Mouse (Mus musculus): ENCODE measurements around the gene Spem1.

Spem1 gene

GRCm38 (mm10) chr11:69836703-69837576 lies 15.0 kb upstream of the Spem1 start:
- peak; percentile 62 for DNase-seq (ENCODE audit: low spot score)

GRCm38 (mm10) chr11:69835966-69836335 lies 14.0 kb upstream of the Spem1 start:
- peak; percentile 18 for DNase-seq (ENCODE audit: low spot score)

- peak; percentile 76 for DNase-seq (ENCODE audit: low spot score)
Observed at GRCm38 (mm10) chr11:69835326-69835965, 13.5 kb upstream of the Spem1 start.

- DNase-seq (ENCODE audit: low spot score): peak; percentile 35
Observed at GRCm38 (mm10) chr11:69834001-69834549, 12.1 kb upstream of the Spem1 start.

DNA sequence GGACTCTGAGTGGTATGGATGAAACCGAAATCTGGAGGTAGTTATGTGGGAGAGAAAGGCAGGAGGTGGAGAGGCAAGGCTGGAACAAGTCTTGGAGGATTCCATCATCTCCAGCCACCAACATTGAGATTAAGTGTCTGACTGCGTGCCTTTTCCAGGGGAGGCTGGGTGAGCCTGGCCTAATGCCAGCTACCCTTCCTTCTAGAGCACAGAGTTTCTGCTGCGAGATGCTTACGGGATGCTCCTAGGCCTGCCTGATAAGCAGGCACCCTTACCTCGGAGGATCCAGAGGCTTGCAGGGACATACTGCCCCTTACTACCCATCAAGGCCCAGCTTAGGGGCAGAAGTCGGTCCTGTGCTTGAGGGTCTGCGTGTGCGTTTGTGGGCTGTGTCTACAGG lies 11.6 kb upstream of the Spem1 start:
- DNase-seq (ENCODE audit: low spot score): no peak

DNA sequence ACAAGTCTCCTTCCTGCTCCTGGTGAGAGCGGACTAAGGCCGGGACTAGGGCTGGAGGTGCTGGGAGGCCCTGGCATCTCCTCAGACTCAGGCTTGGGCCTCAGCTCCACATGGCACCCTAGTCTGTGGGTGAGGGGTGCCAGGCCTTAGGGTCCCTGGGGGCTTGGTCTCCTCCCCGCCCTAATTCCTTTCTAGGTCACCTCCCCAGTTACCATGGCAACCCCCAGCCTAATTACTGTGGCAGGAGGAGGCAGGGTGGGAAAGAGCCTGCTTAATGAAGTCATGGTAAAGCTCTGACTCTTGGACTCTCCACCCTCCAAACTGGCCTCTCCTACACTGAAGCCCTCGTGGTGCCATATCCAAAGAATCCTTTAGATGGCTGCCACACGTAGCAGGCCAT lies 6.9 kb upstream of the Spem1 start:
- no peak for DNase-seq (ENCODE audit: low spot score)

DNA sequence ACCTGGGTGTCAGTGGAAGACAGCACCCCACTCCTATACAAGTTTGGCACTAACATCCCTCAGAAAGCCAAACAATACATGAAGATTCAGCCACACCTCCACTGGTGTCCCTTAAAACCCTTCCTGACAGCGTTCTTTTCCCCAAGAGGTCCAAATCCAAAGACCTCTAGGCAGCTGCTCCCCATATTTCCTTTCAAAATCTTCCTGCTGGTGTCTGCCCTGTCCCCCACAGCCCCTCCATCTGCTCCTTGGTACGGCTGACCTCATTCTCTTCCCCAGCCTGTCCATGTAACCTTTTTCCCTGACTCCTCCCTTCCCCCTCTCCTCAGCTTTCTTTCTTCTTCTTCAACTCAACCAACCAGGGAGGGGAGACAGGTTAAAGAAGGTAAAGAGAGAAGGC lies 1.5 kb upstream of the Spem1 start:
- no peak for DNase-seq (ENCODE audit: low spot score)

DNA sequence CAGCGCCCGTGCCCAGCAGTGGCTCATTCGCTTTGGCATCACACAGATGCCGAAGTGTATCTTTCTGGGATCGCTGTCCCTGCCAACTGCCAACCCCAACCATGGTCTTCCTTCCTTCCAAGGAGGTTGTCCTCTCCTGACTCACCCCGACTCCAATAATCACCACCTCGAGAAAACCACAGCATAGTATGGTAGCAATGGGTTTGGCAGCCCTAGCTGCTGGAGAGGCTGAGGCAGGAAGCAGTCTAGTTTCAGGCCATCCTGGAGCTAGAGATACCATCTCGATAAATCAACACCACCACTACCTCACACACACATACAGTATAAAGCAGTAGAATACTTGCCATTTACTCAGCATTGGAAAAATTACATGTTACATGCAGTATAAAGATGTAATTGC lies 3.1 kb downstream of the Spem1 start:
- DNase-seq (ENCODE audit: low spot score): no peak

DNA sequence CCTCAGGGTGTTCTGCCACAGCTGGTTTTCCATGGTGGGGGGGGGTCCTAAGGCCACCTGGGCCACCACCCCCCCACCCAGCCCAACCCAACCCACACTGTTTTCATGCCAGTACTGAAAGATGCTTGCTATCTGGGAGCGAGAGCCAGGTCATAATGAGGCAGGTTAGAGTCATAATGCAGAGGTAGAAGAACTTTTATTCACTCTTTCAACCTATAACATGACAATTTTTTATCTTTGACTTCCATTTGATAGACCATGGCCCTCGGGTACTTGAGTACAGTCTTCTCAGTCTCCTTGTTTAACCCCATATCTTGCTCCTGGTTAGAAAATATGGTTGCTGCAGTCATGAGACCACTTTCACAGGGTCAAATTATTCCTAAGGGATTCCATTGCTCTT lies 3.6 kb downstream of the Spem1 start, which contains the start of gene Spem2:
Gene Spem2 (minus strand): TSS at position 101 of the 400 bp plus-strand sequence.
- DNase-seq (ENCODE audit: low spot score): no peak

- no peak for DNase-seq (ENCODE audit: low spot score)
Observed at GRCm38 (mm10) chr11:69816520-69816919, 5.5 kb downstream of the Spem1 start.

DNA sequence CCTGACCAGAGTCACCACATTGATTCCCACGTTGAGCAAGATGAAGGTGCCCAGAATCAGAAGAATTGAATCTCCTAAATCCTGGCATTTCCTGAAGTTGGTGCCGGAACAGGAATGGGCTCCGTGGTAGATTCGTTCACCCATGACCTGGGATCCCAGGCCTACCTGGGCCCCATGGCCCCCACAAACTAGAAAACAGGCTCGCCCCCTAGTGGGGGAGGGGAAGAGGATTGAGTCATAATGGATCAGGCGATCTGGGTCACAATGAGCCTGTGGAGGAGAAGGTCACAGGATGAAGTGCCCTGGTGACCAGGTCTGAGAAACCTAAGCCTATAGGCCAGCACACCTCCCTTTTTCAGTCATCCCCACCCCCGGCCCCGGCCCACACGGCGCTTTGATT lies 6.8 kb downstream of the Spem1 start, which contains the start of gene Gm39566:
Gene Gm39566 (minus strand): TSS at position 144 of the 400 bp plus-strand sequence.
- DNase-seq (ENCODE audit: low spot score): no peak

GRCm38 (mm10) chr11:69810280-69810679 lies 11.7 kb downstream of the Spem1 start:
- DNase-seq (ENCODE audit: low spot score): no peak

DNA sequence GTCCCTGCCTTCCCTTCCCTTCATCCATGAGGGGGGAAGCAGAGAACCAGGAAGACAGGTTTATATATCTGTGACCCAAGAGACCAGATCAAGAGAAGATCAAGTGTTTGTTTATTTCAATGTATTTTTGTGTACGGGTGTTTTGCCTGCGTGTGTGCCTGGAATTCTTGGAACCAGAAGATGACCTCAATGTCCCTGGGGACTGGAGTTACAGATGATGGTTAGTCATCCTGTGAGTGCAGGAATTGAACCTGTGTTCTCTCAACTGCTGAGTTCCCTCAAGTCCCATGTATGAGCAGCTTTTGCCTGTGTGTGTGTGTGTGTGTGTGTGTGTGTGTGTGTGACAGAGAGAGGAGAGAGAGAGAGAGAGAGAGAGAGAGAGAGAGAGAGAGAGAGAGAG lies 14.3 kb downstream of the Spem1 start:
- DNase-seq (ENCODE audit: low spot score): no peak

DNA sequence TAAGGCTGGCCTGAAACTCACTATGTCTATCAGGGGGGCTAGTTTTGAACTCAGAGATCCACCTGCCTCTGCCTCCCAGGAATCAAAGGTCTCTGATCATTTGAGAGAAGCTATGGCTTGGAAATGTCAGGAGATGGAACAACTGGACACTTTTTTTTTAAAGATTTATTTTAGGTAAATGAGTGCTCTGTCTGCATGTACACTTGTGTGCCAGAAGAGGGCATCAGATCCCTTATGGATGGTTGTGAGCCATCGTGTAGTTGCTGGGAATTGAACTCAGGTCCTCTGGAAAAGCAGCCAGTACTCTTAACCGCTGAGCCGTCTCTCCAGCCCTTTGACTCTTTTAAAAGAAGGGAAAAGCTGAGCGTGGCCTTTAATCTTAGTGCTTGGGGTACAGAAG lies 15.6 kb downstream of the Spem1 start:
- DNase-seq (ENCODE audit: low spot score): no peak

GRCm38 (mm10) chr11:69804972-69805909 lies 16.7 kb downstream of the Spem1 start, which contains the start of gene Tmem102:
Gene Tmem102 (minus strand): TSS chr11:69805624.
- DNase-seq (ENCODE audit: low spot score): peak; percentile 22

DNA sequence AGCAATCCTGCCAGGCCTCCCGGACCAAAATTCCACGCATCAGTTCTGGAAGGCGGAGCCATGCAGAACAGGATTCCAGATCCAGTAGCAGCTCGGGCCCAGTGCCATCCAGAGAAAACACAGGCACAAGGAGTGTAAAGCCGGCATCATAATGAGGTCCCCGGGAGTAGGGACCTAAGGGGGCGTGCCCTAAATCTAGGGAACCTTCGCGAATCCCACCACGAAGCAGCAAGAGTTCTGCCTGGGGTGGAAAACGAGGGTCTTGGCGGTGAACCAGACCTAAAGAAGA lies 17.4 kb downstream of the Spem1 start:
- DNase-seq (ENCODE audit: low spot score): peak; percentile 26

DNA sequence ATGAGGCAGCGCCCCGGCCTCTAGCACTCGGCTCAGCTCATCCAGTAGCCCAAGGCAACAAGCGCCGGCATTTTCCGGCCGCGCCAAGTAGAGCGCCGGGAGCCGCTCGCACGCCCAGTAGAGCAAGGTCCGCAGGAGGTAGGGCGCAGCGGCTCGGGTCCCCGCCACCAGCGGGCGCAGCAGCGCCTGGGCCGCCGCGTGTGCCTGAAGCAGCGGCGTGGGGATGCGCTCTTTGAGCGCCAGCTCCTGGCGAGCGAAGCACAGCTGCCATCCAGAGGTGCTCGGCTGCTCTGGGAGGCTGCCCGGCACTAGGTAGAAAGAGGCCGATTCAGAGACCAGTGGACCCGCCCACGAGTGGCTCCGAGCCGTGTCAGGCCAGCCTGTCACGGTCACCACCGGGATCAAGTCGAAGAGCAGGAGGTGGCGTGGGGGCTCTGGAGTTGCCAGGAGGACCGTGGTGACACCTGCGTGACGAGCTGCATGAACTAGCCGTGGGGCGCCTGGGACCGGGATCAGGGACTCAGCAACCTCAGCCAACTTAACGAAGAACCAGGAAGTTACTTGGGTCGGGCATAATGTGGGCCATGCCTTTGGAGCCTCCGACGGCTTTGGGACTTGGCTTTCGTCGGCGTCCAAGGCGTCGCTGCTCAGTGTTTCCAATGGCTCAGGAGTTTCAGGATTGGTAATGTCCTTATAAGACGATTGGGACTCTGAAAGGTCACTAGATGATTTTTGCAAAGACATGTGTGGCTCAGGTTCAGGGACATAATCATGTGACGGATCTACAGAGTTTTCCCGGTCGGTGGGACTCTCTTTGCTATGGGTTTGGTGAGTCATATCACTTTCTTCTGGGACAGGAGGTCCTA lies 18.0 kb downstream of the Spem1 start:
- DNase-seq (ENCODE audit: low spot score): peak; percentile 80

DNA sequence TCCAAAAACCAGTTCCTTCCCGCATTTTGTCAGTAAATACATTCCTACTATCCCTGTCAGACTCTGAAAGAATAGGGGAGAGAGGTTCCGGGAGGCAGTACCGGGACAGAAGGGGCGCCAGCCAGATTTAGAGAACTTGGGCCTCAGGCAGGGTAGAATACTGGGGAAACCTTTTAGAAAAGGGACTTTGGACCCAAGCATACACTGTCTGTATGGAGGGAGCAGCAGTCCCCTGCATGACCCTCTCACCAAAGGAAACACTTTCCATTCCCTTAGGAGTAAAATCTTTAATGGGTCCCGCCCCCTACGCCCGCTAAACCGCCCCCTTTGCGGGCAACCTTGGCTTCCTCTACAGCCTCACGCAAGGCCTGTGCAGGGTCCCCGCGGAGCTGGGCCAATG lies 18.7 kb downstream of the Spem1 start:
- no peak for DNase-seq (ENCODE audit: low spot score)

DNA sequence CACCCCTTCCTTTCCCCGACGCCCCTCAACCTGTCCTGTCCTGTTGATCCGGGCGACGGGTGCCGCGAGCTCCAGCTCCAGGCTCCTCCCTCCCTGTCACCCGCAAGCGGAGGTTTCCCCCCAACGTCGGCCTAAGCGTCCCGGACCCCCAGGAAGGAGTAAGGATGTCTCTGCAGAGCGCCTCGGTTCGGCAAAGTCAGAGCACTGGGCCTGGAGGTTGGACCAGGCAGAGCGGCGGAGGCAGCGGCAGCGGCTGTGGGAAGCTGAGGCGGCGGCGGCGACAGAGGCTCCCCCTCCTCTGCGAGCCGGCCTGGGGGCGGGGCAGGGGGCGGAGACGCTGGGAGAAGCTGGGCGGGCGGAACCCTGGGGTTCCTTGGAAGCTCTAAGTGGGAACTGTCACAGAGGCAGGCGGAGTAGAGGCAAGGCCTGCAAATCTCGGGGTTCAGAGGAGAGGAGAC lies 19.3 kb downstream of the Spem1 start:
- peak; percentile 83 for DNase-seq (ENCODE audit: low spot score)

GRCm38 (mm10) chr11:69801379-69801977 lies 20.5 kb downstream of the Spem1 start, which contains the start of gene Fgf11:
Gene Fgf11 (minus strand): TSS chr11:69801857.
- peak; percentile 11 for DNase-seq (ENCODE audit: low spot score)

All from embryo, embryonic 10.5 days (tissue).